Comparison of ENCODE assay signal across 15 mouse cellular contexts in the genomic region with DNA sequence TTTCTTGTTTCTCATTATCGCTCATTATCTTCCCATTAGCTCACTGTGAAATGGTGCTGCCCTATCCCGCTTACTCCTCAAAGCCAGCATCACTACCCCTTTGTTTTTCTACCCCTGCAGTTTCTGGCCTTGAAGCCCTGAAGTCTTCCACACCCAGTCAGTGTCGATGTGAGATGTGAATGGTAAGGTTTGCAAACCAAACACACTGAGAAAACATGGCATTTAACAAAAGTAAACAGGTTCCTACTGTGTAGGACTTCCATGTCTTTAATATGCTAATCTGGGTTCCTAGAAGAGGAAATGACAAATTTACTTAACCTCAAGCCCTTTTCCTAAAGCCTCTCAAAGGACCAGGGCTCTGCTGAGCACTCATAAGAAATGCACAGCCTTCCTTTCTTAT.
"Had no signal": no experiment of that assay in that cellular context is flagged by ENCODE, and none has a peak within 500 bp of the region (broad histone marks: within the 10 kb centered on the region; RNA-seq: fewer than 3 reads in every experiment).

No protein-coding gene starts in this region.

- H3K9me3 ChIP-seq: kidney, embryonic 15.5 days; limb, embryonic 12.5 days; liver, embryonic 13.5 days; lung, embryonic 15.5 days; megakaryocyte, embryonic 14.5 days; neural tube, embryonic 15.5 days had no signal

- H3K36me3 ChIP-seq: kidney, embryonic 15.5 days; limb, embryonic 12.5 days; liver, embryonic 13.5 days; lung, embryonic 15.5 days; neural tube, embryonic 15.5 days had no signal

- H3K9ac ChIP-seq: kidney, embryonic 15.5 days; limb, embryonic 12.5 days; liver, embryonic 13.5 days; liver, postnatal 0 days; lung, embryonic 15.5 days; neural tube, embryonic 15.5 days had no signal

- H3K27ac ChIP-seq: kidney, embryonic 15.5 days; limb, embryonic 12.5 days; liver, embryonic 13.5 days; lung, embryonic 15.5 days; macrophage; neural tube, embryonic 15.5 days had no signal

- H3K4me3 ChIP-seq: kidney, embryonic 15.5 days; limb, embryonic 12.5 days; liver, embryonic 13.5 days; lung, embryonic 15.5 days; megakaryocyte, embryonic 14.5 days; myocyte; neural tube, embryonic 15.5 days had no signal

- DNase-seq: kidney, adult 2 months; kidney, postnatal 36 days; liver; liver, embryonic 13.5 days; liver, postnatal 0 days; lung, postnatal 14 days; right cerebral cortex, adult 18-20 months; right cerebral cortex, postnatal 25 days had no signal

- H3K4me1 ChIP-seq: limb, embryonic 12.5 days; liver, embryonic 13.5 days; lung, embryonic 15.5 days; megakaryocyte, embryonic 14.5 days had no signal

- ATAC-seq: liver, postnatal 0 days had no signal

- H3K27me3 ChIP-seq: kidney, embryonic 15.5 days; liver, embryonic 13.5 days; lung, embryonic 15.5 days; neural tube, embryonic 15.5 days had no signal

- H3K4me2 ChIP-seq: kidney, embryonic 15.5 days; limb, embryonic 12.5 days; liver, embryonic 13.5 days; lung, embryonic 15.5 days; neural tube, embryonic 15.5 days had no signal
